Mouse (Mus musculus) hindbrain, embryonic 14.5 days (tissue): ENCODE results near the gene Tmem54. TPM values are rescaled to one million over a fixed set of nuclear protein-coding genes. Genes with fewer than 3 reads are reported as not detected.

ENCODE experiments used
- ATAC-seq: fragments of 200-750 bp; cut with Nextera tagmentation; 2 replicates; pipeline ENCODE4 v1.8.0; 2017; ENCODE audit warnings: moderate number of reproducible peaks, mild to moderate bottlenecking, moderate TSS enrichment, moderate library complexity; ENCODE audit not compliant: low FRiP score
- DNase-seq: peaks from one replicate; pipeline ENCODE4 v3.0.0-alpha.2; 2015; ENCODE audit warnings: low spot score
- H3K27ac ChIP-seq: fragments of 300-500 bp; sonication (generic); 2 replicates; pipeline ENCODE4 v1.5.1; 2014; ENCODE audit warnings: mild to moderate bottlenecking, moderate library complexity
- H3K27me3 ChIP-seq: fragments of 300-500 bp; sonication (generic); 2 replicates; pipeline ENCODE4 v1.6.1; 2014; ENCODE audit warnings: mild to moderate bottlenecking, low read length, mixed read lengths; ENCODE audit not compliant: control insufficient read depth, insufficient read depth
- H3K36me3 ChIP-seq: fragments of 300-500 bp; sonication (generic); replicated peaks from 2 replicates; pipeline ENCODE4 v1.6.1; 2014; ENCODE audit not compliant: control insufficient read depth, insufficient read depth
- H3K4me1 ChIP-seq: fragments of 300-500 bp; sonication (generic); replicated peaks from 2 replicates; pipeline ENCODE4 v1.6.1; 2014; ENCODE audit warnings: antibody characterized with exemption, low read length, mixed read lengths; ENCODE audit not compliant: control insufficient read depth, insufficient read depth
- H3K4me2 ChIP-seq: fragments of 300-500 bp; sonication (generic); replicated peaks from 2 replicates; pipeline ENCODE4 v1.6.1; 2014; ENCODE audit warnings: mild to moderate bottlenecking, moderate library complexity
- H3K4me3 ChIP-seq: fragments of 300-500 bp; sonication (generic); replicated peaks from 2 replicates; pipeline ENCODE4 v1.5.1; 2014; ENCODE audit warnings: mild to moderate bottlenecking, low read length
- H3K9ac ChIP-seq: fragments of 300-500 bp; sonication (generic); 2 replicates; pipeline ENCODE4 v1.6.1; 2014
- H3K9me3 ChIP-seq: fragments of 300-500 bp; sonication (generic); 2 replicates; pipeline ENCODE4 v1.6.1; 2016; ENCODE audit warnings: low read length; ENCODE audit not compliant: control insufficient read depth
- WGBS: fragments of 180-500 bp; shearing (Covaris S2); extraction: QIAGEN DNeasy Blood & Tissue Kit; methylation state at CpG from one replicate; pipeline ENCODE4 v1.1.7; 2014; 5-methylcytosine and 5-hydroxymethylcytosine counted together
- polyA plus RNA-seq: library from polyadenylated mRNA; unstranded; fragments of >200 nt; fragmentation: Nextera tagmentation; extraction: Ambion mirVana; gene quantifications from 2 replicates; pipeline ENCODE4 v1.2.1, GENCODE M21; 2014

Tmem54 gene
- polyA plus RNA-seq, 1 experiment from 2014 or later: not detected

- H3K4me1 ChIP-seq: no peaks in the 10 kb centered on the region
- H3K9ac ChIP-seq: no peak overlapping the region
- no peaks in the 10 kb centered on the region for H3K9me3 ChIP-seq
- no peaks in the 10 kb centered on the region for H3K27me3 ChIP-seq
- DNase-seq: no peak
- no peak overlapping the region for H3K27ac ChIP-seq
- ATAC-seq: no peak
- peaks cover 50% of the 10 kb centered on the region for H3K36me3 ChIP-seq
- 91% methylated on average over 5 of the region's 5 CpGs for WGBS
- no peak overlapping the region for H3K4me3 ChIP-seq
- H3K4me2 ChIP-seq: no peak overlapping the region
These were observed 52.2 kb downstream of the Tmem54 start for GRCm38 (mm10) chr4:129157541-129157940.

GRCm38 (mm10) chr4:129158549-129158948, 53.2 kb downstream of the Tmem54 start:
- H3K4me1 ChIP-seq: no peaks in the 10 kb centered on the region
- ATAC-seq: no peak
- no peak for DNase-seq
- no peaks in the 10 kb centered on the region for H3K27me3 ChIP-seq
- no peak overlapping the region for H3K4me3 ChIP-seq
- H3K9ac ChIP-seq: no peak overlapping the region
- H3K27ac ChIP-seq: no peak overlapping the region
- no peaks in the 10 kb centered on the region for H3K9me3 ChIP-seq
- WGBS: 72% methylated on average over 3 of the region's 3 CpGs
- H3K36me3 ChIP-seq: peaks cover 47% of the 10 kb centered on the region
- H3K4me2 ChIP-seq: no peak overlapping the region

- ATAC-seq (no peak), DNase-seq (no peak)
- Histone ChIP-seq H3K4me3 (no peak overlapping the region), H3K27ac (no peak overlapping the region), H3K27me3 (no peaks in the 10 kb centered on the region), H3K9me3 (no peaks in the 10 kb centered on the region), H3K4me1 (no peaks in the 10 kb centered on the region), H3K9ac (no peak overlapping the region), H3K36me3 (peaks cover 42% of the 10 kb centered on the region), H3K4me2 (no peak overlapping the region)
- WGBS: 96% methylated on average over 1 of the region's 1 CpGs
These were observed 55.7 kb downstream of the Tmem54 start for GRCm38 (mm10) chr4:129161076-129161475.

Other genes with a start within 250 kb of the Tmem54 start
- 31.9 and 35.5 TPM in 2 replicates for gene Trim62, start 222.0 kb upstream of the Tmem54 start, polyA plus RNA-seq
- gene Azin2, start 143.1 kb upstream of the Tmem54 start, polyA plus RNA-seq: 14.6 and 20.1 TPM in 2 replicates
- 60.4 and 64.4 TPM in 2 replicates for gene Ak2, start 113.6 kb upstream of the Tmem54 start, polyA plus RNA-seq
- 35.5 and 41.1 TPM in 2 replicates for gene Rnf19b, start 47.3 kb upstream of the Tmem54 start, polyA plus RNA-seq
- gene Hpca, start 16.5 kb downstream of the Tmem54 start, polyA plus RNA-seq: 56.2 and 68.7 TPM in 2 replicates
- 14.5 and 15.4 TPM in 2 replicates for gene Fndc5, start 31.5 kb downstream of the Tmem54 start, polyA plus RNA-seq
- gene S100pbp, start 84.2 kb downstream of the Tmem54 start, polyA plus RNA-seq: 17.3 and 19.3 TPM in 2 replicates
- 111 and 118 TPM in 2 replicates for gene Yars, start 84.2 kb downstream of the Tmem54 start, polyA plus RNA-seq
- 5.8 and 7.0 TPM in 2 replicates for gene C77080, start 155.9 kb downstream of the Tmem54 start, polyA plus RNA-seq
- 1.2 and 2.2 TPM in 2 replicates for gene Sync, start 182.1 kb downstream of the Tmem54 start, polyA plus RNA-seq
- gene Rbbp4, start 229.8 kb downstream of the Tmem54 start, polyA plus RNA-seq: 251 and 261 TPM in 2 replicates
- gene Zbtb8os, start 230.1 kb downstream of the Tmem54 start, polyA plus RNA-seq: 17.7 and 23.7 TPM in 2 replicates